Mouse (Mus musculus) heart, embryonic 13.5 days (tissue): ENCODE measurements around the gene Zfp787. TPM values are rescaled to one million over a fixed set of nuclear protein-coding genes. Genes with fewer than 3 reads are reported as not detected.
A peak's percentile ranks its signal among the peaks of the same experiment; 100 is the strongest.
"Not testable (repeated sequence)": the region's sequence is repeated elsewhere in the genome, so short reads cannot be mapped to it uniquely, and the experiment has no call there.

Source experiments
- ATAC-seq: fragments of 200-750 bp; cut with Nextera tagmentation; 2 replicates; pipeline ENCODE4 v1.8.0; 2017; ENCODE audit warnings: moderate TSS enrichment; ENCODE audit not compliant: insufficient number of reproducible peaks, low FRiP score, low TSS enrichment; ENCODE audit errors: extremely low read depth
- H3K27ac ChIP-seq: fragments of 300-500 bp; sonication (generic); replicated peaks from 2 replicates; pipeline ENCODE4 v1.5.1; 2015; ENCODE audit warnings: moderate library complexity, mild to moderate bottlenecking, inconsistent platforms
- H3K27me3 ChIP-seq: fragments of 300-500 bp; sonication (generic); replicated peaks from 2 replicates; pipeline ENCODE4 v1.6.1; 2015; ENCODE audit warnings: mild to moderate bottlenecking, inconsistent platforms
- H3K36me3 ChIP-seq: fragments of 300-500 bp; sonication (generic); 2 replicates; pipeline ENCODE4 v1.6.1; 2015; ENCODE audit warnings: mild to moderate bottlenecking, inconsistent platforms
- H3K4me1 ChIP-seq: fragments of 300-500 bp; sonication (generic); 2 replicates; pipeline ENCODE4 v1.6.1; 2015; ENCODE audit warnings: inconsistent platforms
- H3K4me2 ChIP-seq: fragments of 300-500 bp; sonication (generic); 2 replicates; pipeline ENCODE4 v1.6.1; 2015; ENCODE audit warnings: inconsistent platforms, mild to moderate bottlenecking, moderate library complexity
- H3K4me3 ChIP-seq: fragments of 300-500 bp; sonication (generic); 2 replicates; pipeline ENCODE4 v1.5.1; 2015; ENCODE audit warnings: moderate library complexity, mild to moderate bottlenecking, inconsistent platforms
- H3K9ac ChIP-seq: fragments of 300-500 bp; sonication (generic); 2 replicates; pipeline ENCODE4 v1.6.1; 2015; ENCODE audit warnings: inconsistent platforms, mild to moderate bottlenecking, moderate library complexity
- H3K9me3 ChIP-seq: fragments of 300-500 bp; sonication (generic); 2 replicates; pipeline ENCODE4 v1.6.1; 2016; ENCODE audit warnings: inconsistent platforms
- WGBS: fragments of 180-500 bp; shearing (Covaris S2); methylation state at CpG from one replicate; pipeline ENCODE4 v1.1.7; 2015; ENCODE audit warnings: mixed read lengths; 5-methylcytosine and 5-hydroxymethylcytosine counted together
- polyA plus RNA-seq: library from polyadenylated mRNA; unstranded; fragments of >200 nt; fragmentation: Nextera tagmentation; extraction: Ambion mirVana; gene quantifications from 2 replicates; pipeline ENCODE4 v1.2.1, GENCODE M21; 2015

Gene Zfp787
- polyA plus RNA-seq, 1 experiment from 2014 or later: 19.1 TPM

DNA sequence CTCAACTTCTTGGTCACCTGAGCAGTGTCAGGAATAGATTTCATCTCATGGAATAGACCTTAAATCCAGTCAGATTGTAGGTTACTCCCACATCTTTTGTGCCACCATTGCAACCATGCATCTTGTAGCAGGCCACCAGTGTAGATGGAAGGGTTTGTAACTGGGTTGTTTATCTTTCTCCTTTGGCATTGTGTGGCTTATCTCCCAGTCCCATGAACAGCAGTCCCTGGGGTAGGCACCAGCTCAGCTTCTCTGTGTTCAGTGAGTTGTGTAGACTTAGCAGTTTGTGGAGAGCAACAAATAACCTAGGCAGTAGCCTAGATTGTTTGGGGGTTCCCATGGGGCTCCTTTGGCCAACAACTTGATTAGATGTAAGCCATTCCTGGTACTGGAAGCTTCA lies 27.1 kb upstream of the Zfp787 start:
- no peak overlapping the region for H3K4me2 ChIP-seq
- ATAC-seq: no peak
- peaks cover 24% of the 10 kb centered on the region for H3K4me1 ChIP-seq
- H3K27me3 ChIP-seq: no peaks in the 10 kb centered on the region
- H3K36me3 ChIP-seq: peaks cover 67% of the 10 kb centered on the region
- no peak overlapping the region for H3K9ac ChIP-seq
- H3K4me3 ChIP-seq: no peak overlapping the region
- no peaks in the 10 kb centered on the region for H3K9me3 ChIP-seq
- no peak overlapping the region for H3K27ac ChIP-seq

DNA sequence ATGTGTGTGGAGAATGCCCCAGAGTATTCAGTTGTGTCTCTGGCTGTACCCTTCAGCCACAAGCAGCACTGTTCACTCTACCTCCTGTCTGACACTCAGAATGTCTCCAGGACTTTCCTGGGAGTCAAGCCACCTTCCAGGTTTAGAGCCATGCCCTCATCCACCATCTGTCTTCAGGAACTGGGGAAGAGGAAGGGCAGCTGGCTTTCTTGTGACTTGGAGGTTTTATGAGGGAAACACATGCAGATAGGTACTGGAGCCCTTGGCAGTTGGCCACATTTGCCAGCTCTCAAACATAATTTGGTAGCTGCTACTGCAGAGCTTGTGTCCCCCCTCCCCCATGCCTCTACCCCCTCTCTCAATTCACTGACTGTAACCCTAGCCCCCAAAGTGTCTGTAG lies 23.2 kb upstream of the Zfp787 start:
- H3K4me1 ChIP-seq: peaks cover 17% of the 10 kb centered on the region

DNA sequence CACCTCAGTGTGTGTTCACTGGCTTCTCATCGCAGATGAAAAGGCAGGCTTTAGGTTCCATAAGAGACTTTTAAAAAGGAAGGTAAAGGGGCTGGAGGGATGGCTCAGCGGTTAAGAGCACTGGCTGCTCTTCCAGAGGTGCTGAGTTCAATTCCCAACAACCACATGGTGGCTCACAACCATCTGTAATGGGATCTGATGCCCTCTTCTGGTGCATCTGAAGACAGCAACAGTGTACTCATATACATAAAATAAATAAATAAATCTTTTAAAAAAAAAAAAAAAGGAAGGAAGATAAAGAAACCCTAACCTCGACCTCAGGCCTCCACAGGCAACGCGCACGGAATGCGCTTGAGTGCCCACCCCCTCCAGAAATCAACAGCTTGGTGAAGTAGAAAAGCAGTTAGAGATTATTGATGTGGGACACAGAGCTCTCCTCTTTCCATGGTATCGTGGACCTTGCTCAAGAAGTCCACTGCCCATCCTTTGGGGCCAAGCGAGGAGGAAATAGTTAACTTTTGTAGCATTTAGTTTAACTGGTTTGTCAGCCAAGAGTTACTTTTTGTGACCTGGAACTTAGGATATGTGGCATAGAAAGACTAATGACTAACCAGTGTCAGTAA lies 18.7 kb upstream of the Zfp787 start:
- WGBS: 71% methylated on average over 9 of the region's 9 CpGs
- ATAC-seq, H3K4me2 ChIP-seq, H3K27me3 ChIP-seq, H3K9ac ChIP-seq, H3K9me3 ChIP-seq, H3K4me3 ChIP-seq: not testable (repeated sequence)
- Histone ChIP-seq H3K4me1 (peaks cover 29% of the 10 kb centered on the region), H3K36me3 (peaks cover 27% of the 10 kb centered on the region), H3K27ac (peak overlapping the region; percentile 36; the same call in 1 of the 2 replicates)

More for the DNA sequence above, 23.2 kb upstream of the Zfp787 start:
- H3K4me3 ChIP-seq: no peak overlapping the region
- H3K27ac ChIP-seq: no peak overlapping the region
- H3K27me3 ChIP-seq: no peaks in the 10 kb centered on the region
- H3K36me3 ChIP-seq: peaks cover 43% of the 10 kb centered on the region
- ATAC-seq: no peak
- no peaks in the 10 kb centered on the region for H3K9me3 ChIP-seq
- no peak overlapping the region for H3K4me2 ChIP-seq
- 0 out of 2 replicates have a peak overlapping the region, but pooled peaks have one; percentile 28 for H3K9ac ChIP-seq

GRCm38 (mm10) chr7:6173872-6174271 lies 18.1 kb upstream of the Zfp787 start:
- H3K27me3 ChIP-seq: no peaks in the 10 kb centered on the region
- H3K4me3 ChIP-seq: no peak overlapping the region
- peaks cover 25% of the 10 kb centered on the region for H3K36me3 ChIP-seq
- H3K27ac ChIP-seq: no peak overlapping the region
- H3K9ac ChIP-seq: no peak overlapping the region
- peaks cover 26% of the 10 kb centered on the region for H3K4me1 ChIP-seq
- 89% methylated on average over 8 of the region's 8 CpGs for WGBS
- H3K9me3 ChIP-seq: no peaks in the 10 kb centered on the region
- no peak overlapping the region for H3K4me2 ChIP-seq
- no peak for ATAC-seq

- no peaks in the 10 kb centered on the region for H3K9me3 ChIP-seq
- H3K4me1 ChIP-seq: peaks cover 24% of the 10 kb centered on the region
- no peaks in the 10 kb centered on the region for H3K27me3 ChIP-seq
- H3K4me2 ChIP-seq: peak overlapping the region; percentile 97
- ATAC-seq: peak; percentile 1; the same call in 1 of the 2 replicates
- peak overlapping the region; percentile 79 for H3K4me3 ChIP-seq
- 2% methylated on average over 27 of the region's 28 CpGs for WGBS
- peak overlapping the region; percentile 80 for H3K27ac ChIP-seq
- peak overlapping the region; percentile 89 for H3K9ac ChIP-seq
- H3K36me3 ChIP-seq: peaks cover 13% of the 10 kb centered on the region
These were observed 17.0 kb upstream of the Zfp787 start for GRCm38 (mm10) chr7:6172674-6173244.

DNA sequence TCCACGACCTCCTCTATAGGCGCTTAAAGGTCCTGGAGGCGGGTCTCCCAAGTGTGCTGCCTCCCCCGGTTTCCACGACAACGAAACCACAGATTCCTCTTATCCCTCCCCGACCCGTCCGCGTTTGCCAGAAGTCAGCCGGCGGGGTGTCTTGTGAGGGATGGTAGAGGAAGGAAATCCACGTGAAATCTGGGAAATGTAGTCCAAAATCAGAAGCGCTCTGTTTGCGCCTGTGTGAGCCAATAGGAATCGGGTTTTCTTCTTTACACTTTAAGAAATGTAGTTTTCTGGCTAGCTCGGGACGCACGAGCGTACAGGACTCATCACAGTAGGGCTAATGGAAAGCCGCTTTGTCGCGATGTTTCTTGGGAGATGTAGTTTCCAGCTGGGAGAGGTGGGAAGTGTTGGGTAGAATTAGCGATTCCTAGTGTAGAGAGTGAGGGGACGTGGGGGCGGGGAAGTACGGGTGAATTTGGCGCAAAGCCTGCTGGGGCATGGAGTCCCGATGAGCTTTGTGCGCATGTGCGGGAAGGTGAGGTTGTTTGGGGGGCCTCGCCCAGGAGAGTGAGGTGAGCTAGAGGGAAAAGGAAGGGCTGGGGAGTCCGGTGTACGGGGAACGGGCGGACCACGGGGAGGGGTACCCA lies 16.3 kb upstream of the Zfp787 start, which contains the start of gene Zfp444:
TSS of gene Zfp444 (plus strand) at position 221 of the 644 bp plus-strand sequence.
- Histone ChIP-seq H3K36me3 (peaks cover 12% of the 10 kb centered on the region), H3K9me3 (no peaks in the 10 kb centered on the region), H3K4me2 (peak within 1 kb of the TSS; percentile 97), H3K27me3 (no peaks in the 10 kb centered on the region), H3K4me1 (peaks cover 24% of the 10 kb centered on the region), H3K27ac (peak within 1 kb of the TSS; percentile 80), H3K4me3 (peak within 1 kb of the TSS; percentile 79), H3K9ac (peak within 1 kb of the TSS; percentile 89)
- peak; percentile 86 for ATAC-seq
- under 1% methylated on average over 37 of the region's 37 CpGs for WGBS

- H3K27ac ChIP-seq: peak overlapping the region; percentile 80
These were observed 15.7 kb upstream of the Zfp787 start for GRCm38 (mm10) chr7:6171444-6172005.

GRCm38 (mm10) chr7:6170871-6171270 lies 15.1 kb upstream of the Zfp787 start:
- Histone ChIP-seq H3K9me3 (no peaks in the 10 kb centered on the region), H3K36me3 (peaks cover 11% of the 10 kb centered on the region), H3K4me1 (peaks cover 24% of the 10 kb centered on the region), H3K9ac (peak overlapping the region; percentile 89), H3K4me3 (peak overlapping the region; percentile 79), H3K27ac (0 out of 2 replicates have a peak overlapping the region, but pooled peaks have one; percentile 80), H3K4me2 (peak overlapping the region; percentile 97), H3K27me3 (no peaks in the 10 kb centered on the region)
- ATAC-seq: no peak
- 46% methylated on average over 6 of the region's 6 CpGs for WGBS

More at GRCm38 (mm10) chr7:6171444-6172005, 15.7 kb upstream of the Zfp787 start:
- Histone ChIP-seq H3K27me3 (no peaks in the 10 kb centered on the region), H3K4me2 (peak overlapping the region; percentile 97), H3K36me3 (peaks cover 12% of the 10 kb centered on the region), H3K9ac (peak overlapping the region; percentile 89), H3K4me1 (peaks cover 24% of the 10 kb centered on the region), H3K9me3 (no peaks in the 10 kb centered on the region), H3K4me3 (peak overlapping the region; percentile 79)
- no peak; the same call in 1 of the 2 replicates for ATAC-seq
- WGBS: under 1% methylated on average over 24 of the region's 24 CpGs

GRCm38 (mm10) chr7:6170391-6170790 lies 14.6 kb upstream of the Zfp787 start:
- Histone ChIP-seq H3K27me3 (no peaks in the 10 kb centered on the region), H3K9ac (no peak overlapping the region), H3K27ac (no peak overlapping the region), H3K4me3 (no peak overlapping the region), H3K4me2 (no peak overlapping the region), H3K9me3 (no peaks in the 10 kb centered on the region), H3K4me1 (peaks cover 24% of the 10 kb centered on the region), H3K36me3 (peaks cover 6% of the 10 kb centered on the region)
- ATAC-seq: no peak
- 77% methylated on average over 9 of the region's 9 CpGs for WGBS

GRCm38 (mm10) chr7:6169403-6169802 lies 13.6 kb upstream of the Zfp787 start:
- peaks cover 5% of the 10 kb centered on the region; the same call in 1 of the 2 replicates for H3K36me3 ChIP-seq
- no peak overlapping the region for H3K27ac ChIP-seq
- no peak overlapping the region for H3K4me3 ChIP-seq
- 53% methylated on average over 3 of the region's 3 CpGs for WGBS
- no peak overlapping the region for H3K9ac ChIP-seq
- H3K9me3 ChIP-seq: no peaks in the 10 kb centered on the region
- peaks cover 15% of the 10 kb centered on the region for H3K4me1 ChIP-seq
- no peak overlapping the region for H3K4me2 ChIP-seq
- no peaks in the 10 kb centered on the region for H3K27me3 ChIP-seq
- ATAC-seq: no peak

GRCm38 (mm10) chr7:6164671-6165070 lies 8.9 kb upstream of the Zfp787 start:
- no peaks in the 10 kb centered on the region for H3K36me3 ChIP-seq
- H3K27me3 ChIP-seq: 0 out of 2 replicates have a peak, but pooled peaks cover 3% of the 10 kb centered on the region
- no peak overlapping the region for H3K4me3 ChIP-seq
- H3K4me2 ChIP-seq: no peak overlapping the region
- ATAC-seq: no peak
- WGBS: 48% methylated on average over 5 of the region's 5 CpGs
- H3K9me3 ChIP-seq: no peaks in the 10 kb centered on the region
- no peak overlapping the region for H3K9ac ChIP-seq
- H3K4me1 ChIP-seq: no peaks in the 10 kb centered on the region
- H3K27ac ChIP-seq: no peak overlapping the region
